Mouse (Mus musculus) megakaryocyte-erythroid progenitor cell, adult 5-6 weeks (primary cell): ENCODE measurements around the gene Cdh4. TPM values are rescaled to one million over a fixed set of nuclear protein-coding genes. Genes with fewer than 3 reads are reported as not detected.
A peak's percentile ranks its signal among the peaks of the same experiment; 100 is the strongest.

Source experiments
- ATAC-seq: replicated peaks from 2 replicates; pipeline ENCODE4 v1.8.0; 2016; ENCODE audit warnings: mild to moderate bottlenecking, inconsistent platforms; ENCODE audit not compliant: severe bottlenecking, poor library complexity, low FRiP score, low TSS enrichment
- total RNA-seq, 2 experiments: library from RNA; stranded (forward) in 1 of 2; stranded (reverse) in 1 of 2; fragments of 200-1000, 215-1000 nt in 1 of 2; fragments of >200 nt in 1 of 2; fragmentation: Nextera tagmentation in 1 of 2; gene quantifications; 2 replicates each; pipeline ENCODE4 v1.2.3; 2014 to 2017

The Cdh4 gene
- total RNA-seq, 2 experiments from 2014 or later, result not detected

DNA sequence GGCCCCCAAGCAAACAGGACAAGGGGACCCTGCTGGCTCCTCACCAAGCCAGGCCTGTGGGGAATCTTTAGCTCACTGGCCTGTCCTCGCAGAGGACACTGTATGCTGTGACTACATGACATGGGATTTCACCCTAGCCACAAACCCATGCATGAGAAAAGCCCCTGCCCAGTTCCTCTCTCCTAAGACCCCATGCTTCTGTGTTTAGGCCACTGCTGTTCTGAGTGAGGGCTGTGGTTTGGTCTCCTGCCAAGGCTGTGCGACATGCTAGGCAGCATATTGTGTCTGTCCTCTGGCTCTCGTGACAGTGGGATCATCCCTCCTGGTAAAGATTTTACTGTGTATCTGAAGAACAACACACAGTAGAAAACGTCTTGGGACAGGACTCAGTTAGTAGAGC, 207.1 kb downstream of the Cdh4 start:
- no peak for ATAC-seq

DNA sequence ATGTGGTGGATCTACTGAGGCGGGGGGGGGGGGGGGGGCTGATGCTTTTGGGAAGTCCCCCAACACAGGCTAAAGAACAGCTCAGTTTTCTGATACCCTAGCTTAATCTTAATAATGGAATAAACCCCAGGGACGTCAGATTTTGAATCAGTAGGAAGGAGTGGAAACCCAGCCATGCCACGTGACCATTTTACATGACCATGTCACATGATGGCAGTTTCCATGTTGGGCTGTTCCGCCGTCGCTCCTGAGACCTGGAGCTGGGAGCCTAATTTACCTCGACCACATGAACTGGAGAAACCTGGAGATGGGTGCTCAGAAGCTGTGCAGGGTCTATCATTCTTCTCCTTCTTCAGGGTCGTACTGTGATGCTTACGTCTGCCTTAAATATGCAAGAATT, 207.9 kb downstream of the Cdh4 start:
- ATAC-seq, result no peak

GRCm38 (mm10) chr2:179655506-179655905, 213.3 kb downstream of the Cdh4 start:
- no peak for ATAC-seq

- no peak for ATAC-seq
These were observed 217.0 kb downstream of the Cdh4 start for GRCm38 (mm10) chr2:179659254-179659653.

- ATAC-seq, result peak; percentile 65
These were observed 219.9 kb downstream of the Cdh4 start for GRCm38 (mm10) chr2:179661998-179662714.

GRCm38 (mm10) chr2:179662739-179663138, 220.5 kb downstream of the Cdh4 start:
- no peak for ATAC-seq

DNA sequence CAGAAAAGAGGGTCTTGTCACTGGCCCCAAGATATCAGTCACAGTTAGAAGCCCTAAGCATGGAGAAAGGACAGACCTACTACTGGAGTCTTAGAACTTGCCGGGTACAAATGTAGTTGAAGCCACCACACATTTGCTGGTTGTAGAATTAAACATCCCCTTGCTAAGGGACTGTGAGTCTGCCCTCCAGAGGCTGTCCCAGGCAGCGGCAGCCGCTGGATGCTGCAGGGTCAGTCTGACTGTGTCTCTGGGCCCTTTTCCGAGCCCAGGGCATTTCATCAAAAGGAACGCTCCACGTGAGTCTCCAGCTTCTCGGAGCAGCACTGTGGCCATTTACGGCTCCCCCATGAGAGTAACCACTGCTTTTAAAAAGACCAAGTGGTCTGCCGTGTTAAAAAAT, 221.4 kb downstream of the Cdh4 start:
- ATAC-seq, result no peak

- no peak for ATAC-seq
These were observed 222.0 kb downstream of the Cdh4 start for GRCm38 (mm10) chr2:179664171-179664608.

GRCm38 (mm10) chr2:179670689-179671088, 228.5 kb downstream of the Cdh4 start:
- ATAC-seq, result no peak

DNA sequence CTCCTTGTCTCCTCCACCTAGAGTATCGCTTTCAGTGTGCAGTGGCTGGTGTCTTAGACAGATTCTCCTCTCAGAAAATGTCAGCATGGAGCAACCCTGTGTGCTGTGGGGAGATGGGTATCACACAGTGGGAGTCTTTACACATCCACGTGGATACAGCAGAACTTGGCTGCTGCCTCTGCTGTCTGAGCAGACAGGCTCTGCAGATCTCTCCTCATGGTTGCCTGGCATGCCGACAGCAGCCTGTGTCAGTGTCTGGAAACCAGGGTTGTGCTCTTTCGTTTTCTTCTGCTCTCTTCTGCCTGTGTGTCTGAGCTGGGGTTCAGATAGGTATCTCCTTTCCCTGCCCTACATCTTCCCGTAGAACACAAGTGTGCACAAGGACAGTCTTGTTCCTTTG, 237.6 kb downstream of the Cdh4 start:
- no peak for ATAC-seq

GRCm38 (mm10) chr2:179681386-179681785, 239.2 kb downstream of the Cdh4 start:
- peak; percentile 53; the same call in 1 of the 2 replicates for ATAC-seq

DNA sequence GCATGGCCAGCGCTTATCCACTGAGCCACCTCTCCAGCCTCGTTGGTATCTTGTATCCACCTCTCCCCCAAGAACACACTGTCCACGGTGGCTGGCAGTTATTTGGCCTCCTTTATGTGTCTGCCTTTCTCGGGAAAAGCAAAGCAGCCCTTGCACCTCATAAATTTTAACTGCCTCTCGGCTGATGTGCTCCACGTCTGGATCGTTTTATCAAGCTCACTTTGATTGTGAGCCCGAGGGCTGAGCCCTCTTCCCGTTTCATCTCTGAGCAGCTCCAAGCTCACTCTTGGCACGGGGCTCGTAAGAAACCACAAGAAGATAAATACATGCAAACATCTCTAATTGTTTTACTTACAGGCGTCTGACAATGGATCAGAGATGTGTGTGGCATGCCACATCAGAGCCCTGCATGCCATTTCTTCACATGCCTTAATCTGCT, 245.0 kb downstream of the Cdh4 start:
- no peak for ATAC-seq

- ATAC-seq, result no peak
These were observed 246.7 kb downstream of the Cdh4 start for GRCm38 (mm10) chr2:179688976-179689375.

GRCm38 (mm10) chr2:179689761-179690160, 247.5 kb downstream of the Cdh4 start:
- no peak for ATAC-seq

GRCm38 (mm10) chr2:179690571-179690970, 248.3 kb downstream of the Cdh4 start:
- ATAC-seq, result no peak

DNA sequence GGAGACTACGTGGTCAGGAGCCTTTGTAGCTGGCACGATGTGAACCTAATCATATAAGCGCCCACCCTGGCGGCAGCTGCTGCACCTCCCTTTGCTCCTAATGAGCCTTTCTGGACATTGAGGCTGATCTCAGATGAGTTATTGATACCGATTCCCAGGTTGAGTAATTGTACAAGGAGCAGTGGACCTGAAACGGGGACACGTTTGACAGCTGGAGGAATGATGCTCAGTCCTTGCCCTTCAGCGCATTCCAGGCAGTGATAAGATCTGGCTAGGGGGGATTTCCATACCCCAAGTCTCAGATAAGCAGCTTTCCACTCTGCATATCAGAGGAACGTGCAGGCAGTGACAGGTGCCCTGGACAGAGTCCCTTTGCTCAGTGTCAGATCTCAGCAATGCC, 252.7 kb downstream of the Cdh4 start:
- no peak for ATAC-seq

DNA sequence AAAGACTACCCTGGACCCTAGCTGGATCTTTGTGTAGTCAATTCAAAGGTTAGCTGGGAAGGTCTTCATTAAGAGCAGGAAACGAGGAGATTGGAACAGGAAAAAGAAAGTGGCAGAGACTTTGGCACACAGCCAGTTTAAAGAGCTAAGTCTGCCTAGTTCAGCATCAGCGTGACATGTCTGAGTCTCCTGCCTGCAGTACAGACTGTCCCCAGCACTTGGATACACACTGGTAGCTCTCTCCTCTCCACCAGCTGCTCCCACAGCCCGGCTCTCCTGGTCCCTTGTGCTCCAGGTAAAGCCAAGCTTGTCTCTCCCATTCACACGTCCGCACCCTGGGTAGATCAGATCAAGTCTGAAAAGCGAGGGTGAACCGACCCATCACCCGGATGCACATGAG, 255.4 kb downstream of the Cdh4 start:
- ATAC-seq, result no peak

DNA sequence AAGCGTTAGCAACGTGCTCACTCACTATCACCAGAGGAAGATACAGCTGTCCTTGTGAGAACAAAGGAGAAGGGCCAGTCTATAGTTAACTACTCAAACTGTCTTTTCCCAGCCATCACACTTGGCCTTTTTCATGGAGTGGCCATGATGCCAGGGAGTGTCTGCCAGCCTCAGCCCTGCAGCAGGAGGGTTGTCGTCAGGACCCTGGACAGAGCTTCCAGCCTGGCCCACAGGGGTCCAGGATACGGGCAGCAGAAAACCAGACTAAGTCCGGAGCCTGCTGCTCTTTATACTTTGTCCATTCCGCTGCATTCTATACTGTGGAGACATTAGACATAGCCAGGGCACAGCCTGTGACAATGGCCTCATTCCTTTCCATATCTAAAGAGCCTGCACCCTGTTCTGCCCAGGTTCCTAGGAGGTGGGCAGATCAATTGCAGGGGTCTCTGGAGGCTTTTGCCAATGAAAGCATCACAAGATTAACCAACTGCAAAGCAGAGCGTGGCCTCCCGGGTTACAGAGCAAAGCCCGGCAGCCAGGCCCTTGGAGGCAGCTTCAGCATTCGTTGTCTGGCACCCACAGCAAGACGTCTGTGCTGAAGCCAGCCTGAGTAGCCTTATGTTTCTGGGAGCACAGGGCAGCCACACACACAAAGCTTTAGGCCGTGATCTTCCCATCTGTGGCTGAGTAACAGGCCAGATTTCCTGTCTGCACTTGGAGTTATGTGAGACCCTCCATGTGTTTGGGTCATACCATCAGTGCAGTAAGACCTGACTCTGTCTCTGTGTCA, 256.2 kb downstream of the Cdh4 start:
- ATAC-seq, result no peak

- no peak for ATAC-seq
These were observed 262.8 kb downstream of the Cdh4 start for GRCm38 (mm10) chr2:179705043-179705442.

- no peak for ATAC-seq
These were observed 263.2 kb downstream of the Cdh4 start for GRCm38 (mm10) chr2:179705461-179705860.

GRCm38 (mm10) chr2:179706616-179707015, 264.4 kb downstream of the Cdh4 start:
- ATAC-seq, result no peak
